In the genomic region with DNA sequence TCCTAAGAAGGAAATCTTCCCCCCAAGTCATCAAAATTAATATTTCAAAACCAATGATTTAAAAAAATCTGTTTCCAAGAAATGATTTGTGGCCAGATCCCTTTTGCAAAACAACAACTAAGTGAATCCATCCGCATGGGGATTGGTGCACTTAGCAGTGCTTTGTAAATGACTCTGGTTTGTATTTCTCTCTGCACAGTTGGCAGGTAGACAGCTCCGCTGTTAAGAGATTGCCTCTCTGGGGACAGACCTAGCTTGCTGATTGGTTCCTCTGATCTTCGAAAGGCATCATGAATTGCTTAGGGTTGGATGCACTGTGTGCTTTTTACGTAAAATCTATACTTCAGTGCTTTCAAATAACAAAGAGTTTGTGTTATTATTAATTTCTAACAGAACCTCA, we compare ENCODE assay signal across 6 mouse cellular contexts.
DNase-seq lines count a peak whose midpoint lies in the region; ATAC-seq and TF ChIP-seq lines count a peak whose summit lies in the region.
"Not testable (repeated sequence)": the region's sequence is repeated elsewhere in the genome, so short reads cannot be mapped to it uniquely, and the experiment has no call there.

No protein-coding gene starts in this region.

- not testable (repeated sequence) for H3K9me3 ChIP-seq in embryonic facial prominence, embryonic 11.5 days (replicated peaks; ENCODE audit: control insufficient read depth, low read length); forebrain, embryonic 13.5 days (replicated peaks); hindbrain, postnatal 0 days (ENCODE audit: low read length); midbrain, postnatal 0 days (ENCODE audit: low read length)

- not testable (repeated sequence) for TF ChIP-seq CTCF in hindbrain, postnatal 0 days (IDR thresholded peaks at IDR 0.05; ENCODE audit: low read depth); midbrain, postnatal 0 days (IDR thresholded peaks at IDR 0.05)

- H3K4me1 ChIP-seq in embryonic facial prominence, embryonic 11.5 days (ENCODE audit: control insufficient read depth, insufficient read depth, low read length); forebrain, embryonic 13.5 days; hindbrain, postnatal 0 days (ENCODE audit: insufficient read depth, low read length); midbrain, postnatal 0 days (ENCODE audit: insufficient read depth, low read length): not testable (repeated sequence)

- DNase-seq in adrenal gland, postnatal 10 days, result peak; percentile 11
- peak; percentile 14 for DNase-seq in embryonic facial prominence, embryonic 11.5 days (ENCODE audit: low spot score)
- peak; percentile 14 for DNase-seq in hindbrain, postnatal 0 days (ENCODE audit: low spot score)
- DNase-seq in midbrain, postnatal 0 days (ENCODE audit: low spot score), result peak; percentile 11
- DNase-seq in retina, postnatal 1 day, result peak; percentile 25

- not testable (repeated sequence) for H3K4me3 ChIP-seq in embryonic facial prominence, embryonic 11.5 days (ENCODE audit: low read depth, low read length); forebrain, embryonic 13.5 days; hindbrain, postnatal 0 days (ENCODE audit: low read length); midbrain, postnatal 0 days (ENCODE audit: low read depth, low read length)

- H3K9ac ChIP-seq in embryonic facial prominence, embryonic 11.5 days (replicated peaks; ENCODE audit: low read length); forebrain, embryonic 13.5 days; hindbrain, postnatal 0 days (replicated peaks; ENCODE audit: low read length); midbrain, postnatal 0 days (replicated peaks; ENCODE audit: low read length, poor library complexity, severe bottlenecking): not testable (repeated sequence)

- not testable (repeated sequence) for H3K36me3 ChIP-seq in embryonic facial prominence, embryonic 11.5 days (replicated peaks; ENCODE audit: control insufficient read depth, insufficient read depth, low read depth, low read length); forebrain, embryonic 13.5 days (ENCODE audit: poor library complexity, severe bottlenecking); hindbrain, postnatal 0 days (ENCODE audit: insufficient read depth, low read length); midbrain, postnatal 0 days (ENCODE audit: insufficient read depth, low read length)

- H3K27ac ChIP-seq in embryonic facial prominence, embryonic 11.5 days (replicated peaks; ENCODE audit: low read depth, low read length); forebrain, embryonic 13.5 days; hindbrain, postnatal 0 days; midbrain, postnatal 0 days (ENCODE audit: low read depth, low read length): not testable (repeated sequence)

- H3K27me3 ChIP-seq in embryonic facial prominence, embryonic 11.5 days (ENCODE audit: control insufficient read depth, insufficient read depth, low read length); forebrain, embryonic 13.5 days; hindbrain, postnatal 0 days (ENCODE audit: insufficient read depth, low read length); midbrain, postnatal 0 days (ENCODE audit: insufficient read depth, low read length): not testable (repeated sequence)

- not testable (repeated sequence) for ATAC-seq in embryonic facial prominence, embryonic 11.5 days (replicated peaks; ENCODE audit: insufficient number of reproducible peaks, low FRiP score, low TSS enrichment, low read depth); hindbrain, postnatal 0 days; midbrain, postnatal 0 days (ENCODE audit: low FRiP score)
- ATAC-seq in forebrain, embryonic 13.5 days, result peak; percentile 63; the same call in 1 of the 2 replicates

- 58% methylated on average over 4 of the region's 4 CpGs for WGBS in embryonic facial prominence, embryonic 11.5 days
- WGBS in forebrain, embryonic 13.5 days, result 80% methylated on average over 4 of the region's 4 CpGs
- WGBS in hindbrain, postnatal 0 days, result 69% methylated on average over 4 of the region's 4 CpGs
- WGBS in midbrain, postnatal 0 days, result 68% methylated on average over 4 of the region's 4 CpGs

- not testable (repeated sequence) for H3K4me2 ChIP-seq in embryonic facial prominence, embryonic 11.5 days (ENCODE audit: low read depth, low read length); forebrain, embryonic 13.5 days; hindbrain, postnatal 0 days (ENCODE audit: low read depth, low read length); midbrain, postnatal 0 days (ENCODE audit: low read depth, low read length, poor library complexity, severe bottlenecking)
